Mouse (Mus musculus): ENCODE data around the gene Amhr2. TPM values are rescaled to one million over a fixed set of nuclear protein-coding genes. Genes with fewer than 3 reads are reported as not detected.

Gene Amhr2
- polyA plus RNA-seq, 1 experiment, result 1.4 TPM

- H3K4me3 ChIP-seq (ENCODE audit: insufficient read depth, low read length), result peak overlapping the region; percentile 31
- TF ChIP-seq POLR2A (IDR thresholded peaks at IDR 0.05; ENCODE audit: extremely low read depth, insufficient read depth, low read length), result peak; percentile 56; the same call in 1 of the 2 replicates
- TF ChIP-seq CTCF (IDR thresholded peaks at IDR 0.05; ENCODE audit: extremely low read depth, insufficient read depth, low read length), result no peak
- no peak overlapping the region for H3K27ac ChIP-seq (ENCODE audit: insufficient read depth, low read length)
- peaks cover 6% of the 10 kb centered on the region for H3K4me1 ChIP-seq (ENCODE audit: control insufficient read depth, insufficient read depth, low read length)
Measured at GRCm38 (mm10) chr15:102406196-102406911, 38.8 kb upstream of the Amhr2 start.

- TF ChIP-seq CTCF (IDR thresholded peaks at IDR 0.05; ENCODE audit: extremely low read depth, insufficient read depth, low read length) (no peak), POLR2A (IDR thresholded peaks at IDR 0.05; ENCODE audit: extremely low read depth, insufficient read depth, low read length) (no peak)
- Histone ChIP-seq H3K4me1 (ENCODE audit: control insufficient read depth, insufficient read depth, low read length) (peaks cover 6% of the 10 kb centered on the region), H3K27ac (ENCODE audit: insufficient read depth, low read length) (no peak overlapping the region), H3K4me3 (ENCODE audit: insufficient read depth, low read length) (peak overlapping the region; percentile 31)
Measured at GRCm38 (mm10) chr15:102406912-102407580, 38.1 kb upstream of the Amhr2 start.

GRCm38 (mm10) chr15:102407681-102408557 lies 37.2 kb upstream of the Amhr2 start:
- peaks cover 6% of the 10 kb centered on the region for H3K4me1 ChIP-seq (ENCODE audit: control insufficient read depth, insufficient read depth, low read length)
- TF ChIP-seq POLR2A (IDR thresholded peaks at IDR 0.05; ENCODE audit: extremely low read depth, insufficient read depth, low read length) (no peak), CTCF (IDR thresholded peaks at IDR 0.05; ENCODE audit: extremely low read depth, insufficient read depth, low read length) (no peak)
- H3K4me3 ChIP-seq (ENCODE audit: insufficient read depth, low read length), result no peak overlapping the region
- H3K27ac ChIP-seq (ENCODE audit: insufficient read depth, low read length), result no peak overlapping the region

GRCm38 (mm10) chr15:102408558-102409130 lies 36.5 kb upstream of the Amhr2 start:
- no peak overlapping the region for H3K4me3 ChIP-seq (ENCODE audit: insufficient read depth, low read length)
- H3K4me1 ChIP-seq (ENCODE audit: control insufficient read depth, insufficient read depth, low read length), result peaks cover 6% of the 10 kb centered on the region

GRCm38 (mm10) chr15:102409286-102409685 lies 35.9 kb upstream of the Amhr2 start:
- no peak overlapping the region for H3K4me3 ChIP-seq (ENCODE audit: insufficient read depth, low read length)
- H3K4me1 ChIP-seq (ENCODE audit: control insufficient read depth, insufficient read depth, low read length), result peaks cover 6% of the 10 kb centered on the region
- no peak overlapping the region for H3K27ac ChIP-seq (ENCODE audit: insufficient read depth, low read length)
- no peak for TF ChIP-seq POLR2A (IDR thresholded peaks at IDR 0.05; ENCODE audit: extremely low read depth, insufficient read depth, low read length)
- no peak for TF ChIP-seq CTCF (IDR thresholded peaks at IDR 0.05; ENCODE audit: extremely low read depth, insufficient read depth, low read length)

More at GRCm38 (mm10) chr15:102408558-102409130, 36.5 kb upstream of the Amhr2 start:
- H3K27ac ChIP-seq (ENCODE audit: insufficient read depth, low read length), result no peak overlapping the region
- TF ChIP-seq CTCF (IDR thresholded peaks at IDR 0.05; ENCODE audit: extremely low read depth, insufficient read depth, low read length) (no peak), POLR2A (IDR thresholded peaks at IDR 0.05; ENCODE audit: extremely low read depth, insufficient read depth, low read length) (no peak)

GRCm38 (mm10) chr15:102411077-102411476 lies 34.1 kb upstream of the Amhr2 start:
- no peak overlapping the region for H3K27ac ChIP-seq (ENCODE audit: insufficient read depth, low read length)
- TF ChIP-seq POLR2A (IDR thresholded peaks at IDR 0.05; ENCODE audit: extremely low read depth, insufficient read depth, low read length) (no peak), CTCF (IDR thresholded peaks at IDR 0.05; ENCODE audit: extremely low read depth, insufficient read depth, low read length) (no peak)
- peaks cover 6% of the 10 kb centered on the region for H3K4me1 ChIP-seq (ENCODE audit: control insufficient read depth, insufficient read depth, low read length)
- no peak overlapping the region for H3K4me3 ChIP-seq (ENCODE audit: insufficient read depth, low read length)

- no peak for TF ChIP-seq POLR2A (IDR thresholded peaks at IDR 0.05; ENCODE audit: extremely low read depth, insufficient read depth, low read length)
- no peak for TF ChIP-seq CTCF (IDR thresholded peaks at IDR 0.05; ENCODE audit: extremely low read depth, insufficient read depth, low read length)
- Histone ChIP-seq H3K4me1 (ENCODE audit: control insufficient read depth, insufficient read depth, low read length) (peaks cover 5% of the 10 kb centered on the region), H3K4me3 (ENCODE audit: insufficient read depth, low read length) (no peak overlapping the region), H3K27ac (ENCODE audit: insufficient read depth, low read length) (no peak overlapping the region)
Measured at GRCm38 (mm10) chr15:102413687-102414086, 31.5 kb upstream of the Amhr2 start.

GRCm38 (mm10) chr15:102417524-102417923 lies 27.6 kb upstream of the Amhr2 start:
- H3K27ac ChIP-seq (ENCODE audit: insufficient read depth, low read length), result no peak overlapping the region
- no peak overlapping the region for H3K4me3 ChIP-seq (ENCODE audit: insufficient read depth, low read length)
- TF ChIP-seq CTCF (IDR thresholded peaks at IDR 0.05; ENCODE audit: extremely low read depth, insufficient read depth, low read length) (no peak), POLR2A (IDR thresholded peaks at IDR 0.05; ENCODE audit: extremely low read depth, insufficient read depth, low read length) (no peak)
- H3K4me1 ChIP-seq (ENCODE audit: control insufficient read depth, insufficient read depth, low read length), result no peaks in the 10 kb centered on the region; the same call in 1 of the 2 replicates

GRCm38 (mm10) chr15:102420986-102421385 lies 24.2 kb upstream of the Amhr2 start:
- Histone ChIP-seq H3K27ac (ENCODE audit: insufficient read depth, low read length) (no peak overlapping the region), H3K4me1 (ENCODE audit: control insufficient read depth, insufficient read depth, low read length) (no peaks in the 10 kb centered on the region; the same call in 1 of the 2 replicates), H3K4me3 (ENCODE audit: insufficient read depth, low read length) (no peak overlapping the region)
- TF ChIP-seq CTCF (IDR thresholded peaks at IDR 0.05; ENCODE audit: extremely low read depth, insufficient read depth, low read length), result no peak
- TF ChIP-seq POLR2A (IDR thresholded peaks at IDR 0.05; ENCODE audit: extremely low read depth, insufficient read depth, low read length), result no peak

All from cortical plate, adult 2 months (tissue).